Mouse (Mus musculus): Measurements from ENCODE around the gene Dusp5. TPM values are rescaled to one million over a fixed set of nuclear protein-coding genes. Genes with fewer than 3 reads are reported as not detected.

Dusp5 gene
- polyA plus RNA-seq, 1 experiment: not detected

GRCm38 (mm10) chr19:53554981-53555616, 26.2 kb downstream of the Dusp5 start:
- TF ChIP-seq GATA1 (IDR thresholded peaks at IDR 0.05; ENCODE audit: low read length): no peak

- no peak for TF ChIP-seq GATA1 (IDR thresholded peaks at IDR 0.05; ENCODE audit: low read length)
These were observed 27.9 kb downstream of the Dusp5 start for GRCm38 (mm10) chr19:53556841-53557240.

- no peak for TF ChIP-seq GATA1 (IDR thresholded peaks at IDR 0.05; ENCODE audit: low read length)
These were observed 28.5 kb downstream of the Dusp5 start for GRCm38 (mm10) chr19:53557267-53557936.

GRCm38 (mm10) chr19:53560436-53560835, 31.5 kb downstream of the Dusp5 start:
- TF ChIP-seq GATA1 (IDR thresholded peaks at IDR 0.05; ENCODE audit: low read length): no peak

GRCm38 (mm10) chr19:53564174-53564573, 35.3 kb downstream of the Dusp5 start:
- TF ChIP-seq GATA1 (IDR thresholded peaks at IDR 0.05; ENCODE audit: low read length): no peak

GRCm38 (mm10) chr19:53565565-53566277, 36.8 kb downstream of the Dusp5 start:
- TF ChIP-seq GATA1 (IDR thresholded peaks at IDR 0.05; ENCODE audit: low read length): no peak

- TF ChIP-seq GATA1 (IDR thresholded peaks at IDR 0.05; ENCODE audit: low read length): no peak
These were observed 39.0 kb downstream of the Dusp5 start for GRCm38 (mm10) chr19:53567864-53568263.

- TF ChIP-seq GATA1 (IDR thresholded peaks at IDR 0.05; ENCODE audit: low read length): no peak
These were observed 39.6 kb downstream of the Dusp5 start for GRCm38 (mm10) chr19:53568553-53568952.

GRCm38 (mm10) chr19:53571056-53571455, 42.1 kb downstream of the Dusp5 start:
- TF ChIP-seq GATA1 (IDR thresholded peaks at IDR 0.05; ENCODE audit: low read length): no peak

GRCm38 (mm10) chr19:53571501-53572428, 42.9 kb downstream of the Dusp5 start:
- no peak for TF ChIP-seq GATA1 (IDR thresholded peaks at IDR 0.05; ENCODE audit: low read length)

- TF ChIP-seq GATA1 (IDR thresholded peaks at IDR 0.05; ENCODE audit: low read length): no peak
These were observed 43.7 kb downstream of the Dusp5 start for GRCm38 (mm10) chr19:53572607-53573006.

- TF ChIP-seq GATA1 (IDR thresholded peaks at IDR 0.05; ENCODE audit: low read length): no peak
These were observed 44.2 kb downstream of the Dusp5 start for GRCm38 (mm10) chr19:53573151-53573550.

GRCm38 (mm10) chr19:53574131-53574530, 45.2 kb downstream of the Dusp5 start:
- TF ChIP-seq GATA1 (IDR thresholded peaks at IDR 0.05; ENCODE audit: low read length): no peak

GRCm38 (mm10) chr19:53574546-53574945, 45.6 kb downstream of the Dusp5 start:
- TF ChIP-seq GATA1 (IDR thresholded peaks at IDR 0.05; ENCODE audit: low read length): no peak

GRCm38 (mm10) chr19:53575296-53576010, 46.5 kb downstream of the Dusp5 start:
- no peak for TF ChIP-seq GATA1 (IDR thresholded peaks at IDR 0.05; ENCODE audit: low read length)

Data from G1E-ER4 (cell line).